Mouse (Mus musculus) heart, postnatal 4 days (tissue): ENCODE results near the gene Oxgr1. TPM values are rescaled to one million over a fixed set of nuclear protein-coding genes. Genes with fewer than 3 reads are reported as not detected.
A peak's percentile ranks its signal among the peaks of the same experiment; 100 is the strongest.
"Not testable (repeated sequence)": the region's sequence is repeated elsewhere in the genome, so short reads cannot be mapped to it uniquely, and the experiment has no call there.

Experiments used
- DNase-seq: peaks from one replicate; pipeline ENCODE4 v3.0.0; 2021
- total RNA-seq, 2 experiments: library from RNA; stranded (reverse); gene quantifications; 2 replicates each; pipeline ENCODE4 v1.2.3; 2021

Oxgr1 gene
- total RNA-seq: not detected

GRCm38 (mm10) chr14:120042187-120042820, at the start of gene Oxgr1:
Oxgr1 (minus strand) TSS chr14:120042435.
- no peak for DNase-seq

GRCm38 (mm10) chr14:120090401-120090800, 48.2 kb upstream of the Oxgr1 start:
- DNase-seq: no peak

DNA sequence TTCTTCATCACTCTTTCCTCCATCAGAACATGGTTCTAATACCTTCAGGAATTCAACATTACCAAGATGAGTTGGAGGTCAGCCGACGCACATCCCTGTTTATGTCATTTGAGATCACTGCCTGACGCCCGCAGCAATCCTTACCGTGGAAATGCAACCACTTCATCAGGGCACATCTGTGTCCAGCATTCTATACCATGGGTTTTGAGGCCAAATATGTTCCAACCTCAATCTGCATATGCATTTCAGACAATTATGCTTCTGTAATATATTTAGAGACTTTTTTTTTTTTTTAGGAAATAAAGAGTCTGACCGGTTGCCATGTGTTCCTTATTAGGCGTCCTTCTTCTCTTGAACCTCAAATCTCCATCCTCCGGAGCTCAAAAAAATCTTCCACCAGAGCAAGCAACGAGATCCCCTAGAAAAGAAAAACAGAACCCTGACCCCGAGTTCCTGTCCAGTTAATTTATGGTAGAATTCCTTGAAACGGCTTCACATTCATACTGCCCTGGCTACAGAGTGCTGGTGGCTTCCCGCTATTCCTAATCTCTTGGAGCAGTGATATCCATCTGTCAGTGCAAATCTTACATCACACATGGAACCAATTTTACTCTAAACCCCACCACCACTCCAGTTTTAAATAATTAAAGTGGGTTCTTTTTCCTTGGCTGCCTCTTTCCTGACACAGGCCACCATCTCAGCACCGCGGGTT, 47.6 kb upstream of the Oxgr1 start:
- DNase-seq: no peak

GRCm38 (mm10) chr14:120089006-120089648, 46.9 kb upstream of the Oxgr1 start:
- DNase-seq: no peak

GRCm38 (mm10) chr14:120084084-120084667, 41.9 kb upstream of the Oxgr1 start:
- no peak for DNase-seq

GRCm38 (mm10) chr14:120076192-120076591, 34.0 kb upstream of the Oxgr1 start:
- peak; percentile 25 for DNase-seq

GRCm38 (mm10) chr14:120075746-120076145, 33.5 kb upstream of the Oxgr1 start:
- no peak for DNase-seq

- DNase-seq: no peak
Observed at GRCm38 (mm10) chr14:120074231-120074630, 32.0 kb upstream of the Oxgr1 start.

DNA sequence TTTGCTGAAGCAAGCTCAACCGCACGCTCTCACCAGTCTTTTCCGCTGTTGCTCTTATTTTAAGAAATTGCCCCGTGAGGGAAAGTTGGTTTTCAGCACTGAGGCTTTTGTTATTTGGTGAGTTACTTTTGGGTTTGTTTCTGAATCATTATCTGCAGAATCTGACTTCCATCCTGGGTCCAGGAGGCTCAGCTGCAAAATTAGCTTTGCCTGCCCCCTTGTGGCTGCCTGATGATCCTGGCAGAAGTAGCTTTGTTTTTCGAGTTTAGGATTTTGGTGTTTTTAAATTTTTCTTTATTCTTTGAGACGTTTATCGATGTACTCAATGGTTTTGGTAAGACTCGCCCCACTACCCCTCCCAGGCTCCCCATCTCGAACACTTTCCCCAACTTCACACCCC, 18.9 kb upstream of the Oxgr1 start:
- DNase-seq: peak; percentile 58

DNA sequence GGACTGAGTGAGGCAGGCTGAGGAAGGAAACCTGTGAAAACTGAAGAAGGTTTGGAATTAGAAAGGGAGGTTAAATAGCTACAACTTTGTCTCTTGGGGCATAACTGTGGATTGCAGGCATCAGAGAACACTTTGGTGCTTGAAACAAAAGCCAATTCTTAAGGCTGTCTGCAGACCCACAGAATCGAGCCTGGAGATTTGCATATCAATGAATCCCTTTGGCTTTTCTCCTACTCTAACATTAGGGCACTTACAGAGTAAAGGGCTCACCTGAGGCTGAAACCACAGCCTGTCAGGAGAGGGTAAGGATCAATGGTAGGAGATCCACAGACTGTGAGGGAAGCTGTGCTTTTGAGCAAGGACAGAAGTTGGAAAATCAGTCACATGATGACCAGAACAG, 8.8 kb downstream of the Oxgr1 start:
- no peak for DNase-seq

GRCm38 (mm10) chr14:120019948-120020347, 22.3 kb downstream of the Oxgr1 start:
- no peak for DNase-seq

GRCm38 (mm10) chr14:120009969-120010872, 32.0 kb downstream of the Oxgr1 start:
- no peak for DNase-seq

GRCm38 (mm10) chr14:120005153-120005552, 37.1 kb downstream of the Oxgr1 start:
- no peak for DNase-seq

DNA sequence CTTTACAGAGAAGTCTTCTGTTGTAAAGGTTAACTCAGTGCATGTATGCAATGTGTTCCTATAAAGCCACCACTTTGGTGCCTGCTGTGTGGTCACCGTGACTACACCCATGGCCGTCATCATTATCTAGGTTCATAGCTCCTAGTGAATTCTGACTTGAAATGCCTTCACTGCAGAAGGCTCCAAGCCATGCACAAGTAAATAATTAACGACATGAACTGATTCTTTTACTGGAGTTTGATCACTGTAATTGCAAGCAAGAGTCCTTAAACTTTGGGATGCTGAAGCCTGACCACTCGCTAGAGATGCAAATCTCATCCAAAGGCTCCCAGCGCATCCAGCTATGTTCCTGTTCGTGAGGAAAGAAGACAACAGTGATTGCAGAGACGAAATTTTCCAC, 38.6 kb downstream of the Oxgr1 start:
- DNase-seq: no peak

- no peak for DNase-seq
Observed at GRCm38 (mm10) chr14:120002673-120003072, 39.6 kb downstream of the Oxgr1 start.

- no peak for DNase-seq
Observed at GRCm38 (mm10) chr14:119989651-119990050, 52.6 kb downstream of the Oxgr1 start.

GRCm38 (mm10) chr14:119988937-119989645, 53.1 kb downstream of the Oxgr1 start:
- DNase-seq: no peak

DNA sequence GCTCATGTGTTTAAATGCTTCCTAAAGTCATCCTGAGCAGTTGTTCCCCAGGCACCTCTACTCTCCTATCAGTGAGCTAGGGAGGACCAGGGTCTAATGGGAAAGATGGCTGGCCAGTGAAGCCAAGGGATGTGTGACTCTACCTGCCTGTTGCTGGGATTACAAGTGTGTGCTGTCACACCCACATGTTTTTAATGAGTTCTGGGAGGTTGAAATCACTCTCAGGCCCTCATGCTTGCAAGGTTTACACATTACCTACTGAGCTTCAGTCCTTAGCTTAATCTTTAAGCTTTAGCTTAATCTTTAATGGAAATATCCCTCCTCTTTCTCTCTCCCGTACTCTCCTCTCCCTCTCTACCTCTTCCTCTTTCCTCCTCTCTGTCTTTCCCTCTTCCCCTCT, 55.0 kb downstream of the Oxgr1 start:
- DNase-seq: no peak

- no peak for DNase-seq
Observed at GRCm38 (mm10) chr14:119986778-119987177, 55.5 kb downstream of the Oxgr1 start.

DNA sequence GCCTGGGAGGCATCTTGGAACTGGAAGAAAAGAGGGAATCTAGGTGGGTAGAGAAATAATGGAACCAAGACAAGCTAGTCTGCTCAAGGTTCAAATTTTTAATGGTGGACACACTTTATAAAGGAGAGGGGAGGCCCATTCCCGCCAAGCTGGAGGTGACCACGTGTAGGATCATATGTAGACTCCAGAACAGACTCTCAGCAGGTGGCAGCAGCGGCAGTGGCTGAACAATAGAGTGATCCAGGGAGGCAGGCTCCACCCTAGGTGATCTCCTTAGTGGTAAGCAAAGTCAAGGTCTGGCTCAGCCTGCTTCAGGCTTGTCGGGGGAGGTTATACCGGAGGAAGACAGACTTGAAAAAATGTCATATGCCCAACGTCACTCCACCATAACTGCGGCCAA, 55.9 kb downstream of the Oxgr1 start:
- DNase-seq: not testable (repeated sequence)

DNA sequence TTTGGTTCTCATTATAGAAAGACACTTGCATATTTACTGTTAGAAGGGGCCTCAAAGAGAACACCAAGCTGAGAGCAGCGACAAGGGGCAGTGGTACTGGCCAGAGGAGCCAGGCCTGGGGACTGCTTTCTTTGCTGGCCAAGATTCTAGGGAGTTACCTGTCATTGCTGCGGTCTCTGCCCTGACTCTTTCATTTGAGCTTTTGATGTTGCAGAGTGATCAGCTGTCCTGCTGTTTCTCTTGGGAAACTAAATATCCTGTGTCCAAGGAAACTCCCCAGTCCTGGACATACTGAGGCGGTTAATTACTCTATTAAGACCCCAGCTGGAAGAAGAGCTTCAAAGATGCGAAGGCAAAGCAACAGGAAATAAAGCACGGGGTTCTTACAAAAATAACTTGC, 60.9 kb downstream of the Oxgr1 start:
- no peak for DNase-seq
